Mouse (Mus musculus) c-Kit-positive CD71-positive TER-119-positive erythroid progenitor cells, embryonic 14.5 days (primary cell): ENCODE measurements around the gene 2010111I01Rik.

ENCODE experiments used
- DNase-seq: peaks from one replicate; pipeline ENCODE4 v3.0.0-alpha.2; 2013; ENCODE audit warnings: low spot score

2010111I01Rik gene

DNA sequence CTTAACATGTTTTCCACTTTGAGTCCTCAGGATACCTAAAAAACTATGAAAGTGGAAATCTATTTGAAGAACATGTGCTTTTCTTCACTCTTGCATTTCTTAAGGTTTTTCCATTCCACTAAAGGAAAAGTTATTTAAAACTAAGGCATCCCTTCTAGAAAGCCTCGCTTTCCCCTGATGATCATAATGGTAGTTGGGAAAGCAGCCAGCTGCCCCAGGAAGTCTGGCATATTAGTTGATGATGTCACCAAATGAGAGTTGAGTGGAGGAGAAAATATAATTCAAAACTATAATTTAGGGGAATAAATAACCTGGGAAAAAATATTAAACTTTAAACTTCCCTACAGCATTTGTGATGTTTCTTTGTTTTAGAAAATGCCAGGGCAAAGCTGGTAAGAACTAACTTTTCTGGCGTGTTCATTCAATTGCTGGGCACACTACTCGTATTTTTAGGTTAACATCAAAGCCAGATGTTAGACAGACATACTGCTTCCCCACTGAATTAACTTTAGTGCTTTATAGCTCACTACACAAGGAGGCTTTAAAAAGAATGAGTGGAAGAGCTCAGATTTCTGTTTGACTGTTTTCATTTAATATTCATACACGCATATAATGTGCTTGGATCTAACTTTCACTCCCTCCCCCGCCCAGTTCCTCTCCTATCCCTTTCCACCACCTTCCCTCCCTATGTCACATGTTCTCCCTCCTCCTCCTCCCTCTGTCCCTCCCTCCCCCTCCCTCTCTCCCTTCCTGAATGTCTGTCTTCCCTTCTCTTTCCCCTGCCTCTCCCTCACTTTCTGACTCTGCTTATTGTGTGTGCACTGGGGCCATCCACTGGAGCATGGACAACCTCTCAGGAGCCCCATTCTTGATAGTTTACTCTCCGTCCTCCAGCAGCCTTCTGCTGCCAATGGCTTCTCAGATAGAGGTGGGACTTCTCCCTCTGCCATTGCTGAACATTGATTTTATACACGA, 58.8 kb downstream of the 2010111I01Rik start:
- DNase-seq = no peak

GRCm38 (mm10) chr13:63030023-63030422, 65.3 kb downstream of the 2010111I01Rik start:
- no peak for DNase-seq

GRCm38 (mm10) chr13:63031244-63031643, 66.6 kb downstream of the 2010111I01Rik start:
- DNase-seq = no peak

DNA sequence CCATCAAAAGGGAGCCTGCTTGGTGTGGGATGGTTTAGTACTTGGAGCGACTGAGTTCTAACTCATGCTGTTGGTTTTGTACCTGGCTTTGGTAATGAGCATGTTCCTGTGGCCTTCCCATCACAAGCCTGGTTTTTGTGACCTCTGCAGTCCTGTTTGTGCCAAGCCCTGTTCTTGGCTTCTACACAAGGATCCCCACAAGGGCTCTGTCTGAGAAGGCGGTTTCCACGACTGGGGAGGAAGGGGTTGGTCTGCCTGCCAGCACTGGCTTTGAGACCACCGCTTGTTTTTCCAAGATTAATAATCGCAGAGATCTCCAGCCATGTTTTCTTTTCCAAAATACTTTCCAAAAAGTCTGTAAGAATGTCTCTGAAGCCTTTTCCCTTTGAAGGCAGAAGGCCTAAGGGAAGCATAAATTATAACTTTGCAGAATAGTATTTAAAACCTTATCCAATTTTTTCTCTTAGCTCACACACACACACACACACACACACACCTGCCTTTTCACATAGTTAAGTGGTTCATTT, 67.7 kb downstream of the 2010111I01Rik start:
- DNase-seq = no peak

DNA sequence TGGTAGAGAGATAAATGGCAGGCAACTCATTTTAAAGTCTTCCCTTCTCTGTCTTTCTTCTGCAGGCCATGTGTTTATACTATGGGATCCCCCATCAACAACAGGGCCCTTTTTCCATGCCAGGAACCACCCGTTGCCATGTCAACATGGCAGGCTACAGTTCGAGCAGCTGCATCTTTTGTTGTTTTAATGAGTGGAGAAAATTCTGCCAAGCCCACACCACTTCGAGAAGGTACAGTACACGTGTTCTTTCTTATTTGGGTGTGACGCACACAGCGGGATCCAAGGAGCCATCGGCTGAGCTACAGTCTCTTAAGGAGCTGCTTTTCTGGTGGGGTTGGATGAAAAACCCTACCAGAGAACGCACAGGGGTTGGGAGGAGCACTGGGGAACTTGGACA, 68.3 kb downstream of the 2010111I01Rik start:
- no peak for DNase-seq

DNA sequence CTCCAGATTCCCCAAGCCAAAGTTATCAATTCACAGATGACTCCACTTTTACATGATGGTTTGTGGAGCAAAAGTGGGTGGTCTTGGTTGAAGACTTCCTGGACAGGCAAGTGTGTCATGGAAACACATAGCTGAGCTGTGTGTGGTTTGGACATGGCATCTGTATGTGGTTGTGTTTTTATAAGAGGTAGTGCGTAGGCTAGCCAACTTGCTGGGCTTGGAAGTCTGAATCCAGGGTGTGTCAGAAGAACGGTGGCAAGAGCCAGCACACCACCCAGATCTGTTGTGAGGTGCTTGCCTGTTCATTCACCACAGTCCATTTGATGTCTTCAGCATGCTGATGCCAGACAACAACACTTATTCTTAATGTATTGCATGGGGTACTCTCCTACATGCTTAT, 68.7 kb downstream of the 2010111I01Rik start:
- DNase-seq = no peak

DNA sequence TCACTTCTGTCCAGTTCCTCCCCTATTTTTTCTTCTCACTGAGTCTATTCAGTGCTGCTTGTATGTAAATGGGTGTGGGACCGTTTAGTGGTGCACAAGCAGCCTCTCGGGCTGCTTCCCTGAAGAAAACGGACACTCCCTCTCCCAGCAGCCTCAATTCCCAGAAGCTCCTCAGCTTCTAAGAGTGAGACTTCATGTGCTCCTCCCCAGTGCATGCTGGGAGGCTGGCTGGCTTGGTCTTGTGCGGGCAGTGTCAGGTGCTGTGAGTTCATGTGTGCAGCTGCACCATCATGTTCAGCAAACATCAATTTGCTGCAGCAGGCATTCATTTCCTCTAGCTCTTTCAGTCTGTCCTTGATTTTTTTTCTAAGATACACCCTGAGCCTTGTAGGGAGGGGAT, 70.0 kb downstream of the 2010111I01Rik start:
- DNase-seq = no peak

- no peak for DNase-seq
These were observed 73.2 kb downstream of the 2010111I01Rik start for GRCm38 (mm10) chr13:63037906-63038305.

DNA sequence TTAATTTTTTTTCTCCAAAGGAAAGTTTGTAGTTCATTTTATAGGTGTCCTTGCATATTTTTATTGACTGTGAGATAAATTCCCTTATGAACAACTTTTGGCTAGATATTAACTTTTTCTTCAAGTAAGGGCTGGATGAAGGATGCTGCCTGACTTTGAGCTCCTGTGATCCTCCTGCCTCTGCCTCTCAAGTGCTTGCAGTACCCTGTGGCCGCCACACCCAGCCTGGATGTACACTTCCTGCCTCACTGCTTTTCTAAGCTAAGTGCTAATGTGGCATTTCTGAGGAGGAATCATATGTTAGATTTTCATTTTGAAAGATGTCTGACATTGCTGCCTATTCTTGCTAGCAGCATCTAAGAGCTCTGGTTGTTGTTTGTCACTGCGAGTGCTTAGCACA, 73.7 kb downstream of the 2010111I01Rik start:
- no peak for DNase-seq

DNA sequence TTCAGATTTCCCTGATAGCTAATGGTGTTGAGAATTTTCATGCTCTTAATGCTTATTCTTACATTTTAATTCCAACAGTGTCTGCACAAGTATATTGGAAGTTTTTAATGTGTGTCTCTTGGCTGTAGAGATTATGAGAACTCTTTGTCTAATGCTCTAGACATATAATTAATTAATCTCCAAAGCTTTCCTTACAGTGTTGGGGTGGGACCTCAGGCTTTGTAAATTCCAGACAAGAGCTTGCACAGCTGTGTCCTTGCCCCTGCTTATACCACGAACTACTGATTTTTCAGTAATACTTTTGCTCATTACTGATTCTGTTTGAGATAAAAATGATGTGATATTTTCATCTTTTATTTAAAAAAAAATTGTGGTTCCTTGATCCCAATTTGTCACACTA, 74.2 kb downstream of the 2010111I01Rik start:
- no peak for DNase-seq

GRCm38 (mm10) chr13:63039326-63039725, 74.6 kb downstream of the 2010111I01Rik start:
- DNase-seq = no peak

DNA sequence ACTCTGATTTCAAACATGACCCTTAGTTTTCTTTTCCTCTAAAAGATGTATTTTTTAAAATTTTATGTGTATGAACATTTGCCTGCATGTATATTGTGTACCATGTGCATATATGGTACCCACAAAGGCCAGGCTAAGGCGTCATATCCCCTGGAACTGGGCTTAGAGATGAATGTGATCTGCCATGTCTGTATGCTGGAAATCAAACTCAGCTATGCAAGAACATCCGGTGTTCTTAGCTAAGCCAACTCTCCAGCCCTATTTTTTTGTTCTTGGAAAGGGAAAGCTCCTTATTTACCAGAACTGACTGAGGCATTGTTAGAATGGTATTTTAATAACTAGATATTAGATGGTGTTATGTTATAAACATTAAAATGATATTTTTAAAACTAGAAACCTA, 75.2 kb downstream of the 2010111I01Rik start:
- DNase-seq = no peak

GRCm38 (mm10) chr13:63045504-63046205, 81.0 kb downstream of the 2010111I01Rik start:
- DNase-seq = no peak

GRCm38 (mm10) chr13:63046206-63047020, 81.7 kb downstream of the 2010111I01Rik start:
- DNase-seq = peak; percentile 24

DNA sequence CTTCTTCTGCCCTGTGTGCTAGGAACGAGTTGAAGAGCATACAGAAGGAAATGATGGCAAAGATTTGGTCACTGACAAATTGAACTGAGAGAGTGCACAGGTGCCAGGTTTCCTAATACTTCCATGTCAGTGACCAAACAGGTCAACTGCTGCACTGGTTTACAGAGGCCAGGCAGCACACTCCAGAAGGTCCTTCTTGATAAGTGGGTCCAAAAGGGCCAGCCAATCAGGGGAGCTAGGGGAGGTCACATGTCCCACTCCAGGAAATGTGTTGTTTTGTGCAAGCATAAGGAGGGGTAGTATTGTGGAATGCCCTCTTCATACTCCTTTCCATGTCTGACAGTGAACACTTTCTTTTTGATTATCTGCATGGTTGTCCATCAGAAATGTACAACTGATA, 99.0 kb downstream of the 2010111I01Rik start:
- DNase-seq = peak; percentile 62

GRCm38 (mm10) chr13:63066607-63067006, 101.9 kb downstream of the 2010111I01Rik start:
- DNase-seq = no peak

DNA sequence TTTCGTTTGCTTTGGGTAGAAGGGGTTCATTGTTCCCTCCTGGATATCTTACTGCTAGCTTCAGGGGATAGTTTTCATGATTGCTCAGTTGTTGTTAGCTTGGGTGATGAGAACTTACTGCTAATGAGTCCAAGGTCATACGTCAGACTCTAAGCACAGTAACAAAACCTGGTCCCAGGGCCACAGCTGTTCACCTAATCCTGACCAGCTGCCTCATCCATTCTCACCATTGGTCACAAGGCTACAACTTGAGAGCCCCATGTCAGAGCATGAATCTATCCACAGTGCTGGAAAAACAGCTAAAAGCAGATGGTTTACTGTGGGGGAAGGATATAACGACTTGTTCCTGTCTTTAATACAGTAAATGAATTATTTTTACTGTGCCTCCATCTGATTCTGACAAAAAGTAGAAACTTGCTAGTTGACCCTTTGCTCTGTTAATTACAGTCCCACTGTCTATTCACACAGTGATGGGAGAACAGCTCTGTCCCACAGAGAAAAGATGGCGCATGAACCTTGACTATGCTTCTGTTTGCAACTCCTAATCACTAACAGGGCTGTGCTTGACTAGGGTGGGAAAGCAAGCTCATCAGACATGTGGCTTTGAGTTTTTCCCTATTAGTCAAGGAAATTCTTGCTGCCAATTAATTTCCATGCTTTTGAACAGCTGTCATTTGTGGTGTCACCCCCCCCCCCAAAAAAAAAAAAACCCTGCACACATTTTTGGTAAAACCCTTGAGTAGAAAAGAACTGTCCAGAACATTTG, 103.9 kb downstream of the 2010111I01Rik start:
- DNase-seq = no peak

DNA sequence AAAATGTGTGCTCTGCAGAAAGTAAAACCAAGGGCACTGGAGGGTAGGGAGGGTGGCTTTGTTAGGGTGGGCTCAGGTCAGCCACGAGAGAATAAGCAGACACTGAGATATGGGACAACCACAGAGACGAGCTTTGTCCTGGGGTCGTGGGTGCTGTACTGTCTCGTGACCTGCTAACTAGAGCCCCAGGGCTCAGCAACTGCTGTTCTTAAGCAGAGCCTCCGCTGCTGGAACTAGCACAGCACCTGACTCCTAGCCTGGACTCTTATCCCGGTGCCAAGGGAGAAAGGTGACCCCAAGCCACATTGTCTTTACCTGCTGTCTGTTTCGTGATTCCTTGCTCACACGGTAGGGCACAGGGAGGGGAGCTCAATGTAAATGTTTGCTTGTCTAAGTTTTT, 107.2 kb downstream of the 2010111I01Rik start:
- DNase-seq = no peak

DNA sequence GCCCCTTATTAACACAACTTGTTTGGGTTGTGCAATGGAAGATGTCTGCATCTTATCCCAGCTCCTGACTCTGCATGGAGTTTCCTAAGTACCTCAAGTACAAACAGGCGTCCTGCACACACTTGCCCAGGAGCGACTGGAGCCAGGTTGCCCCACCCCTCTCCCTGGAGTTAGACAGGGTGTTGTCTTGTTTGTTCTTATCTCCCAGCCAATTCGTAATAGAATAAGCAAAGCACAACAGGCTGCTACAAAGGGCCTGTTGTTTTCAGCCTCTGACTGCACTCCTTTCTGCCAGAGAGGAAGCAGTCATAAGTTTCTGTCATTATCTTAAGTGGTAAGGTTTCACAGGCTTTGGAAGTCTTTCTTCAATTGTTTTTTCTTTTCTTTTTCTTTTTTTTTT, 107.7 kb downstream of the 2010111I01Rik start:
- peak; percentile 4 for DNase-seq

DNA sequence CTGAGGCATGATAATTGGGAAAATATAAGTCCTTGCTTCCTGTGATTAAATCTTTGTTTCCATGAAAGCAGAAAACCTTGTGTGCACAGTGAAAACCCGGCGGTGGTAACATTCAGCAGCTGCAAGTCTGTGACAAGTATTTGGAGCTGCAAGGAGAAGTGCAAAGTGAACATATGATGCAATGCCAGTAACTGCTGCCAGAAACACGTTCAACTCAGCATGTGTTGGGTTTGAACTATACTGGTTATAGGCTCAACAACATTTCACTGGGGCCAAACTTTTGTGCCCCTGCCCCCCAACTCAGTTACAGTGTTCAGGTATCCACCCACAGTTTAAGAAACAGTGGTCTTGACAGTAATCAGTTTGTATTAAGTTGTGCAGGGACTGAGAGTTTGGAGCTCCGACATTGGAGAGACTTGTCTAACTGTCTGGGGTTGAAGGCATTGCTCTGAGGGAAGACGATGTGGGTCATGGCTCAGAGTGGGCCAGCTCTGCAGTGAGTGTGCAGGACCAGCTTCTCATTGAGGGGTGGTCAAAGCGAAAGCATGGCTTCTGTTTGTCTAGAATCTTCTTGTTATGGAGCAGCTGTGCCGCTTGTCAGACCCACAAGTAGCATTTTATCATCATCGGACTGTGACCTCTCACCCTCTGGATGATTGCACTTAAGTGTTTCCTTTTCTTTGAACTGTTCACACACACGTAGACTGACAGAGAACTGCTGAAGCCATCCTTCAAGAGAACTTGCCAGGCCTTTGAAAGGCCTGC, 109.4 kb downstream of the 2010111I01Rik start:
- no peak for DNase-seq

GRCm38 (mm10) chr13:63074676-63074991, 109.9 kb downstream of the 2010111I01Rik start:
- DNase-seq = no peak
